Mouse (Mus musculus) spleen, embryonic (tissue): Measurements from ENCODE around the gene Chml.

Source experiments
- CTCF ChIA-PET: fragments of 350-600 bp; sonication (Branson Sonifier 250); formaldehyde crosslinking; loops from one replicate; lab custom pipeline; 2022; lab: Charles Lee

Chml gene

GRCm38 (mm10) chr1:175692246-175692996, at the start of gene Chml, which contains the start of gene Opn3:
Chml (minus strand) TSS chr1:175692901.
Opn3 (minus strand) TSS chr1:175692776.
- CTCF ChIA-PET: no interaction called here

- CTCF ChIA-PET: no interaction called here
These were observed 33.1 kb upstream of the Chml start for GRCm38 (mm10) chr1:175725771-175726170.

- CTCF ChIA-PET: no interaction called here
These were observed 24.1 kb upstream of the Chml start for GRCm38 (mm10) chr1:175716832-175717231.

GRCm38 (mm10) chr1:175712338-175712909, 19.7 kb upstream of the Chml start:
- CTCF ChIA-PET: interaction anchor here (0.7 kb wide), 1 partner anchor 12 kb away, joined by 3 read pairs; no protein-coding TSS in a partner anchor

GRCm38 (mm10) chr1:175708013-175708412, 15.3 kb upstream of the Chml start:
- CTCF ChIA-PET: no interaction called here

GRCm38 (mm10) chr1:175707599-175707998, 14.9 kb upstream of the Chml start:
- CTCF ChIA-PET: no interaction called here

GRCm38 (mm10) chr1:175701145-175701544, 8.4 kb upstream of the Chml start:
- CTCF ChIA-PET: no interaction called here

GRCm38 (mm10) chr1:175699796-175700195, 7.1 kb upstream of the Chml start:
- CTCF ChIA-PET: interaction anchor here (0.6 to 0.7 kb wide), 2 partner anchors 13 to 30 kb away, joined by 3 read pairs; no protein-coding TSS in a partner anchor

- CTCF ChIA-PET: interaction anchor here (0.7 kb wide), 1 partner anchor 30 kb away, joined by 3 read pairs; no protein-coding TSS in a partner anchor
These were observed 6.7 kb upstream of the Chml start for GRCm38 (mm10) chr1:175699375-175699774.

- CTCF ChIA-PET: no interaction called here
These were observed 5.6 kb upstream of the Chml start, which contains the start of gene Wdr64 for GRCm38 (mm10) chr1:175698293-175698692. Wdr64 (plus strand) TSS chr1:175698593.

GRCm38 (mm10) chr1:175693429-175693960, 794 bp upstream of the Chml start:
- CTCF ChIA-PET: interaction anchor here (0.7 kb wide), 1 partner anchor 90 kb away, joined by 9 read pairs; no protein-coding TSS in a partner anchor

GRCm38 (mm10) chr1:175692997-175693361, 278 bp upstream of the Chml start:
- CTCF ChIA-PET: interaction anchor here (0.7 kb wide), 1 partner anchor 91 kb away, joined by 9 read pairs; no protein-coding TSS in a partner anchor

GRCm38 (mm10) chr1:175691686-175692245, 935 bp downstream of the Chml start:
- CTCF ChIA-PET: no interaction called here

- CTCF ChIA-PET: no interaction called here
These were observed 11.7 kb downstream of the Chml start for GRCm38 (mm10) chr1:175680995-175681394.

- CTCF ChIA-PET: no interaction called here
These were observed 15.2 kb downstream of the Chml start for GRCm38 (mm10) chr1:175677459-175677858.

GRCm38 (mm10) chr1:175675116-175675515, 17.6 kb downstream of the Chml start:
- CTCF ChIA-PET: no interaction called here

- CTCF ChIA-PET: interaction anchor here (0.7 kb wide), 1 partner anchor 16 kb away, joined by 3 read pairs; no protein-coding TSS in a partner anchor
These were observed 19.0 kb downstream of the Chml start for GRCm38 (mm10) chr1:175673563-175674325.

GRCm38 (mm10) chr1:175671626-175672025, 21.1 kb downstream of the Chml start:
- CTCF ChIA-PET: no interaction called here

- CTCF ChIA-PET: interaction anchor here (0.9 to 1.3 kb wide), 2 partner anchors 40 to 43 kb away, joined by 3 to 4 read pairs; no protein-coding TSS in a partner anchor
These were observed 22.7 kb downstream of the Chml start for GRCm38 (mm10) chr1:175670042-175670441.

- CTCF ChIA-PET: interaction anchor here (0.6 to 1.3 kb wide), 4 partner anchors 30 to 50 kb away, joined by 3 to 5 read pairs (median 4); no protein-coding TSS in a partner anchor
These were observed 23.2 kb downstream of the Chml start for GRCm38 (mm10) chr1:175669456-175669855.
